Mouse (Mus musculus) forebrain, postnatal 0 days (tissue): ENCODE results near the gene Otop1. TPM values are rescaled to one million over a fixed set of nuclear protein-coding genes. Genes with fewer than 3 reads are reported as not detected.

Experiments used
- ATAC-seq: fragments of 200-750 bp; cut with Nextera tagmentation; 2 replicates; pipeline ENCODE4 v1.8.0; 2017; ENCODE audit warnings: mild to moderate bottlenecking, moderate library complexity
- DNase-seq: peaks from one replicate; pipeline ENCODE4 v3.0.0-alpha.2; 2015
- H3K27ac ChIP-seq: fragments of 300-500 bp; sonication (generic); 2 replicates; pipeline ENCODE4 v1.5.1; 2014; ENCODE audit warnings: low read depth, mild to moderate bottlenecking, antibody characterized with exemption, low read length, moderate library complexity, mixed read lengths
- H3K27me3 ChIP-seq: fragments of 300-500 bp; sonication (generic); 2 replicates; pipeline ENCODE4 v1.6.1; 2014; ENCODE audit warnings: mild to moderate bottlenecking, low read length, mixed read lengths; ENCODE audit not compliant: insufficient read depth
- H3K36me3 ChIP-seq: fragments of 300-500 bp; sonication (generic); 2 replicates; pipeline ENCODE4 v1.6.1; 2014; ENCODE audit warnings: mild to moderate bottlenecking, moderate library complexity; ENCODE audit not compliant: insufficient read depth
- H3K4me1 ChIP-seq: fragments of 300-500 bp; sonication (generic); 2 replicates; pipeline ENCODE4 v1.6.1; 2014; ENCODE audit warnings: antibody characterized with exemption; ENCODE audit not compliant: insufficient read depth
- H3K4me2 ChIP-seq: fragments of 300-500 bp; sonication (generic); 2 replicates; pipeline ENCODE4 v1.6.1; 2014; ENCODE audit warnings: low read depth, mild to moderate bottlenecking, moderate library complexity
- H3K4me3 ChIP-seq: fragments of 300-500 bp; sonication (generic); 2 replicates; pipeline ENCODE4 v1.5.1; 2014; ENCODE audit warnings: low read depth, low read length, mixed read lengths
- H3K9ac ChIP-seq: fragments of 300-500 bp; sonication (generic); 2 replicates; pipeline ENCODE4 v1.6.1; 2014; ENCODE audit warnings: mild to moderate bottlenecking
- H3K9me3 ChIP-seq: fragments of 300-500 bp; sonication (generic); 2 replicates; pipeline ENCODE4 v1.6.1; 2016; ENCODE audit warnings: low read length
- CTCF ChIP-seq: sonication (generic); IDR thresholded peaks from 2 replicates; pipeline ENCODE4 v1.5.1; 2016; ENCODE audit warnings: antibody characterized with exemption, control low read depth, low read depth
- WGBS: fragments of 180-500 bp; shearing (Covaris S2); extraction: QIAGEN DNeasy Blood & Tissue Kit; methylation state at CpG from one replicate; pipeline ENCODE4 v1.1.7; 2014; 5-methylcytosine and 5-hydroxymethylcytosine counted together
- polyA plus RNA-seq: library from polyadenylated mRNA; unstranded; fragments of >200 nt; fragmentation: Nextera tagmentation; extraction: Ambion mirVana; gene quantifications from 2 replicates; pipeline ENCODE4 v1.2.1, GENCODE M21; 2015
- total RNA-seq: library from RNA; depleted of rRNA; stranded (reverse); fragments of >200 nt; gene quantifications from 2 replicates; pipeline ENCODE4 v1.2.3, GENCODE M21; 2014; rRNA removed

The Otop1 gene
- total and polyA plus RNA-seq, 2 experiments from 2014 or later = not detected

DNA sequence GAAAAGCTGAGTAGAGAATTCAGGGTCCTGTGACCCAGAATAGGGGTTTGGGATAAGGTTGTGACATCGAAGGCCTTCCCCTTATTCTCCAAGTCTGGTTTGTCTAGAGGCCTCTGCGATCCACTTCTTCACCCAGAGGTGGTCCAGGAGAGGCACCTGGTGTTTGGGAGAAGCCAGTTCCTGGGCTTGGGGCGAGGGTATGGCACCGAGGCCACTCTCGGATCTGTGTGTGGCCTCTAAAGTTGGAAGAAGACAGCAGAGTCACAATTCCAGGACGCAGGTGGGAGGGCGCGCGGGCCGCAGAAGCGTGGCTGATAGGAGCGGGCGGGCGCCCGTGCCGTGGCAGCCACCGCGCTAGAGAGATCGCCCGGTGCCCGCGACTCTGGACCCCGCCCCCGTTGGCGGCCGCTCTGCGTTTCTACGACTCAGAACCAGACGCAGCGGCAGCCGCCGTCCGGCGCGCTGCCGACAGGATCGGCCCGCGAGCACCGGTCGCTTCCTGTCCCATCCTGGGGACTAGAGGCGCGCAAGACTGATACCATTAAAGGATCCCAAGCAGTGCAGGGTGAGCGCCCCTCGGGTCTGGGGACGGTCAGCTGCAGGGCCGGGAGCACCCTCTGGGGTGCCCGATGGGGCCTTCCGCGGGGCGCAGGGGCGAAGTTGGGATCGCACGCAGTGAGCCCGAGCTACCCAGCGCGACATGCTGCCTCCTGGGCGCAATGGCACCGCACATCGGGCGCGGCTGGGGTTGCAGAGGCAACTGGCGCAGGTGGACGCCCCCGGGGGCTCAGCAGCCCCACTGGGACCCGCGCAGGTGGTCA, 43.4 kb downstream of the Otop1 start, which contains the start of gene Drd5:
Drd5 (plus strand) TSS at position 402 of the 821 bp plus-strand sequence.
- ATAC-seq = peak; percentile 61
- Histone ChIP-seq H3K36me3 (no peaks in the 10 kb centered on the region), H3K4me3 (peak within 1 kb of the TSS; percentile 37), H3K4me1 (0 out of 2 replicates have a peak, but pooled peaks cover 4% of the 10 kb centered on the region), H3K4me2 (peak within 1 kb of the TSS; percentile 68), H3K27ac (no peak within 1 kb of the TSS), H3K27me3 (peaks cover 25% of the 10 kb centered on the region), H3K9ac (peak within 1 kb of the TSS; percentile 43), H3K9me3 (no peaks in the 10 kb centered on the region)
- WGBS = 5% methylated on average over 67 of the region's 67 CpGs
- no peak for TF ChIP-seq CTCF
- DNase-seq = peak; percentile 12

DNA sequence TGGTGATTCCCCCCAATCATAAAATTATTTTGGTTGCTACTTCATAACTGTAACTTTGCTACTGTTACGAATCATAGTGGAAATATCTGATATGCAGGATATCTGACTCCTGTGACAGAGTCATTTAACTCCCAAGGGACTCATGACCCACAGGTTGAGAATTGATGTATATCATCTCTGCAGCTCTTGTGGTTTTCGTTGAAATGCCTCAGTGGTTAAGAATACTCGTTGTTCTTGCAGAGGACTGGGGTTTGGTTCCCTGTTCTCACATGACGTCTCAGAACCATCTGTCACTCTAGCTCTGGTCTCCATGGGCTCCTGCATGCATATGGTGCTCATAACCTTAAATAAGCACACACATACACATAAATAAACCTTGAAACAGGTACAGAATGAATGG, 57.6 kb downstream of the Otop1 start:
- no peaks in the 10 kb centered on the region for H3K36me3 ChIP-seq
- no peak overlapping the region for H3K4me3 ChIP-seq
- H3K4me1 ChIP-seq = no peaks in the 10 kb centered on the region
- 79% methylated on average over 4 of the region's 4 CpGs for WGBS
- DNase-seq (no peak), ATAC-seq (no peak)
- no peaks in the 10 kb centered on the region for H3K27me3 ChIP-seq
- no peak for TF ChIP-seq CTCF
- H3K9ac ChIP-seq = no peak overlapping the region
- H3K27ac ChIP-seq = no peak overlapping the region
- no peak overlapping the region for H3K4me2 ChIP-seq
- no peaks in the 10 kb centered on the region for H3K9me3 ChIP-seq

- no peaks in the 10 kb centered on the region for H3K9me3 ChIP-seq
- H3K36me3 ChIP-seq = no peaks in the 10 kb centered on the region
- H3K4me2 ChIP-seq = no peak overlapping the region
- H3K27me3 ChIP-seq = no peaks in the 10 kb centered on the region
- ATAC-seq = no peak
- no peaks in the 10 kb centered on the region for H3K4me1 ChIP-seq
- 43% methylated on average over 1 of the region's 1 CpGs for WGBS
- no peak overlapping the region for H3K4me3 ChIP-seq
- no peak for DNase-seq
- no peak overlapping the region for H3K9ac ChIP-seq
- no peak overlapping the region for H3K27ac ChIP-seq
- no peak for TF ChIP-seq CTCF
Measured at GRCm38 (mm10) chr5:38334582-38334981, 58.8 kb downstream of the Otop1 start.

GRCm38 (mm10) chr5:38343101-38343500, 67.3 kb downstream of the Otop1 start:
- Histone ChIP-seq H3K27ac (no peak overlapping the region), H3K4me1 (no peaks in the 10 kb centered on the region), H3K27me3 (no peaks in the 10 kb centered on the region), H3K36me3 (no peaks in the 10 kb centered on the region), H3K9ac (no peak overlapping the region), H3K9me3 (no peaks in the 10 kb centered on the region), H3K4me3 (no peak overlapping the region), H3K4me2 (no peak overlapping the region)
- WGBS = 32% methylated on average over 3 of the region's 3 CpGs
- TF ChIP-seq CTCF = no peak
- DNase-seq (no peak), ATAC-seq (peak; percentile 25; the same call in 1 of the 2 replicates)

- H3K36me3 ChIP-seq = no peaks in the 10 kb centered on the region
- DNase-seq (no peak), ATAC-seq (no peak)
- TF ChIP-seq CTCF = no peak
- no peak overlapping the region for H3K4me2 ChIP-seq
- H3K27me3 ChIP-seq = no peaks in the 10 kb centered on the region
- H3K9ac ChIP-seq = no peak overlapping the region
- no peaks in the 10 kb centered on the region for H3K9me3 ChIP-seq
- H3K4me3 ChIP-seq = no peak overlapping the region
- WGBS = 32% methylated on average over 10 of the region's 10 CpGs
- H3K4me1 ChIP-seq = no peaks in the 10 kb centered on the region
- H3K27ac ChIP-seq = no peak overlapping the region
Measured at GRCm38 (mm10) chr5:38346646-38347432, 71.1 kb downstream of the Otop1 start.

DNA sequence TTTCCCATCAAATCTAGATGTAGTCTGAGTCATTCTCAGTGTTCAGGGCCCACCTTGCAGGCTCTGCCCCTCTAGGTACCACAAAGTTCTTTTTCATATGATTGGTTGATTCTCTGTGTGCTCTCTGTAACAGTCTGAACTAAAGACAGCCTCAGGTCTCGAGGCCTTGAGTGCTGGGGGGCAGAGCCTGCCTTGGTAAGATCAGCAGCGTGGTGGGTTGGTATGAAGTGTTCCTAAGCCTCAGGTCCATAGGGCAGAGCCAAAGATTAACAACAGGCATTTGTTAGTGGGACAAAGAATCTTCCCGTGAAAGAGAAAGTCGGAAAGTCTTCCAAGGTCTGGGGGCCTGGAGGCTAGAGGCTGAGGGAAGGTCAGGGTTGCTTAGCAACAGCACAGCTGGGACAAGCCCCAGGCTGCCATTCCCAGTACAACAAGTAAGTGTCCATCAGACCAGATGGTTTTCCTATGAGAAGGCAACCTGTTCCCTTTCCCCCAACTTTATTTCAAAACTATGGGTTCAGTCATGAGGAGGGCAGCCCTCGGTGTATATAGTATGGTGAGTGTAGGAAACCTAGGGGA, 74.7 kb downstream of the Otop1 start:
- DNase-seq = no peak
- 19% methylated on average over 5 of the region's 5 CpGs for WGBS
- no peaks in the 10 kb centered on the region for H3K36me3 ChIP-seq

More for the DNA sequence above, 74.7 kb downstream of the Otop1 start:
- H3K4me2 ChIP-seq = no peak overlapping the region
- H3K9me3 ChIP-seq = no peaks in the 10 kb centered on the region
- H3K4me1 ChIP-seq = no peaks in the 10 kb centered on the region
- H3K27me3 ChIP-seq = no peaks in the 10 kb centered on the region
- no peak overlapping the region for H3K4me3 ChIP-seq
- ATAC-seq = no peak
- no peak for TF ChIP-seq CTCF
- H3K27ac ChIP-seq = no peak overlapping the region
- H3K9ac ChIP-seq = no peak overlapping the region

Other genes starting within 250 kb of the Otop1 start
- gene Stx18, start 237.2 kb upstream of the Otop1 start, total RNA-seq = 23.9 and 26.5 TPM in 2 replicates
- gene Stx18, start 237.2 kb upstream of the Otop1 start, polyA plus RNA-seq = 28.3 and 30.3 TPM in 2 replicates
- 1,532 and 1,817 TPM in 2 replicates for gene Nsg1, start 116.1 kb upstream of the Otop1 start, total RNA-seq
- gene Nsg1, start 116.1 kb upstream of the Otop1 start, polyA plus RNA-seq = 1,881 and 1,970 TPM in 2 replicates
- 32.3 and 40.5 TPM in 2 replicates for gene Zbtb49, start 55.5 kb upstream of the Otop1 start, total RNA-seq
- 10.3 and 13.9 TPM in 2 replicates for gene Zbtb49, start 55.5 kb upstream of the Otop1 start, polyA plus RNA-seq
- gene Lyar, start 55.5 kb upstream of the Otop1 start, total RNA-seq = 14.0 and 27.1 TPM in 2 replicates
- gene Lyar, start 55.5 kb upstream of the Otop1 start, polyA plus RNA-seq = 40.5 and 41.8 TPM in 2 replicates
- gene Tmem128, start 15.8 kb upstream of the Otop1 start, total RNA-seq = 96.9 and 99.0 TPM in 2 replicates
- gene Tmem128, start 15.8 kb upstream of the Otop1 start, polyA plus RNA-seq = 105 and 106 TPM in 2 replicates
- gene Drd5, start 43.4 kb downstream of the Otop1 start, total RNA-seq = 0.69 and 2.9 TPM in 2 replicates
- gene Drd5, start 43.4 kb downstream of the Otop1 start, polyA plus RNA-seq = 0.74 and 1.3 TPM in 2 replicates
- gene Slc2a9, start 227.2 kb downstream of the Otop1 start, total RNA-seq = 2.2 and 5.0 TPM in 2 replicates
- gene Slc2a9, start 227.2 kb downstream of the Otop1 start, polyA plus RNA-seq = 0.36 and 0.81 TPM in 2 replicates